Mouse (Mus musculus) 3134 (cell line): Measurements from ENCODE around the gene Sema4d.

Experiments used
- DNase-seq: peaks from one replicate; pipeline ENCODE4 v3.0.0-alpha.2; 2011; ENCODE audit warnings: low spot score; ENCODE audit not compliant: insufficient read length; ENCODE audit errors: extremely low read depth

The Sema4d gene

GRCm38 (mm10) chr13:51732097-51732664 is 61.4 kb downstream of the Sema4d start:
- DNase-seq, result no peak

- DNase-seq, result no peak
Measured at GRCm38 (mm10) chr13:51731474-51731873, 62.1 kb downstream of the Sema4d start.

GRCm38 (mm10) chr13:51729887-51730361 is 63.6 kb downstream of the Sema4d start:
- no peak for DNase-seq

GRCm38 (mm10) chr13:51727364-51727763 is 66.2 kb downstream of the Sema4d start:
- DNase-seq, result no peak

- DNase-seq, result peak; percentile 40
Measured at GRCm38 (mm10) chr13:51725926-51726574, 67.5 kb downstream of the Sema4d start.

- DNase-seq, result no peak
Measured at GRCm38 (mm10) chr13:51725446-51725845, 68.1 kb downstream of the Sema4d start.

GRCm38 (mm10) chr13:51724566-51724965 is 69.0 kb downstream of the Sema4d start:
- DNase-seq, result no peak

GRCm38 (mm10) chr13:51723114-51723513 is 70.4 kb downstream of the Sema4d start:
- no peak for DNase-seq

GRCm38 (mm10) chr13:51720556-51720955 is 73.0 kb downstream of the Sema4d start:
- DNase-seq, result no peak

GRCm38 (mm10) chr13:51719256-51719655 is 74.3 kb downstream of the Sema4d start:
- DNase-seq, result no peak

- DNase-seq, result no peak
Measured at GRCm38 (mm10) chr13:51716350-51717263, 76.9 kb downstream of the Sema4d start.

- no peak for DNase-seq
Measured at GRCm38 (mm10) chr13:51712022-51712421, 81.5 kb downstream of the Sema4d start.

- DNase-seq, result no peak
Measured at GRCm38 (mm10) chr13:51710738-51711137, 82.8 kb downstream of the Sema4d start.

- no peak for DNase-seq
Measured at GRCm38 (mm10) chr13:51705882-51706854, 87.4 kb downstream of the Sema4d start.

- no peak for DNase-seq
Measured at GRCm38 (mm10) chr13:51703893-51704292, 89.7 kb downstream of the Sema4d start.

- DNase-seq, result no peak
Measured at GRCm38 (mm10) chr13:51698318-51698717, 95.2 kb downstream of the Sema4d start.

- DNase-seq, result no peak
Measured at GRCm38 (mm10) chr13:51697897-51698296, 95.7 kb downstream of the Sema4d start.

- DNase-seq, result no peak
Measured at GRCm38 (mm10) chr13:51697455-51697854, 96.1 kb downstream of the Sema4d start.

- no peak for DNase-seq
Measured at GRCm38 (mm10) chr13:51696481-51696880, 97.1 kb downstream of the Sema4d start.

GRCm38 (mm10) chr13:51688688-51689087 is 104.9 kb downstream of the Sema4d start:
- DNase-seq, result no peak
